Mouse (Mus musculus): ENCODE data around the gene Ccdc186.

DNA sequence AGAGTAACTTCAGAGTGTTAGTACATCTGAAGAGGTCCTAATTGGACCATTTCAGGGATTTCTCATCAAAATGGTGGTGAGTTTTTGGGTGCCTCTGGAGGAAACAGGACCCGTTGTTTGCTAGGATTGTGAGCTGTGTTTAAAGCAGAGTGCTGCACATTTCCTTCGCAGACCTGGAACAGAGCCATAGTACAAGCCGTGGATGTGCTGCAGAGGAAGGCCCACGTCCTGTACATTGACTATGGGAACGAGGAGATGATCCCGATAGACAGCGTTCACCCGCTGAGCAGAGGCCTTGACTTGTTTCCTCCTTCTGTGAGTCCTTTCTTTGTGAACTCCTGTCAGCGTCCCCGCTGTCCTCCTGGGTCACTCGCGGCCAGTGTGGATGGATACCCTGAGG is 21.0 kb upstream of the Ccdc186 start:
- TF ChIP-seq CTCF (IDR thresholded peaks at IDR 0.05; ENCODE audit: low read depth) (no peak), EP300 (IDR thresholded peaks at IDR 0.05; ENCODE audit: low read depth) (no peak)

Data from heart, postnatal 0 days (tissue).